Mouse (Mus musculus): ENCODE measurements around the gene Stra6.

The Stra6 gene

DNA sequence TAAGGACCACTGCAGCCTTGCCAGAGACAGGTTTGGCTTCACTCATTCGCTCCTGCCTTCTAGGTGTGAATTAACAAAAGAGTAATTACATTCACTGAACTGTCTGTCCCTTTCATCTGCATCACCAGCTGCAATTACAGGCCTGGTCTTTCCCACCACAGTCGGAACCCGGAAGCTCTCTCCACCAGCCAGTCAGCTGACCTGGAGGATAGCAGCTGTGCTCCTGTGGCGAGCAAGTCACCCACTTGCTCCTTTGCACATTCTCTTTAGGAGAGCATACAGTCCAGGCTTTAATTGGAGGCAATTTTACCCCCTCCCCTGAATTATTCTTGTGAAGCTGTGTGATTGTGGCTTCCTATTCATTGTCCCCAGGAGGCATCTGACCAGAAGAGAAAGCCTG lies 17.9 kb upstream of the Stra6 start:
- in situ Hi-C loops (cut with MboI; ENCODE audit: low pct_unique_long_range_greater_than_20kb in 1 of 2, low sequenced_read_pairs in 2 of 2, unreplicated experiment in 1 of 2): no loop called here

DNA sequence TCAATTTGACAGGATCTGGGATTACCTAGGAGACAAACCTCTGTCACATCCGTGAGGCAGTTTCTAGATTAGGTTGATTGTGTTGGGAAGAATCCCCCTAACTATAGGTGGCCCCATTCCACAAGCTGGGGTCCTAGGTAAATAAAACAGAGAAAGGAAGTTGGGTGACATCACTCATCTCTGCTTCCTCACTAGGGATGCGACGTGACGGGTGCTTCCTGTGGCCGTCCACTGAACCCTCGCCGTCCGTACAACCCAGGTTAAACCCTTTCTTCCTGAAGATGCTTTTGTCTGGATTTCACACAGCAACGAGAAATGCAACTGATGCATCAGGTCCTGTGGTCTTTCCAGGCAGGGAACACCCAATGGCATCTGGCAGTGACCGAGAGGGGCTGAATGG lies 16.5 kb upstream of the Stra6 start:
- in situ Hi-C loops (cut with MboI; ENCODE audit: low pct_unique_long_range_greater_than_20kb in 1 of 2, low sequenced_read_pairs in 2 of 2, unreplicated experiment in 1 of 2): no loop called here

DNA sequence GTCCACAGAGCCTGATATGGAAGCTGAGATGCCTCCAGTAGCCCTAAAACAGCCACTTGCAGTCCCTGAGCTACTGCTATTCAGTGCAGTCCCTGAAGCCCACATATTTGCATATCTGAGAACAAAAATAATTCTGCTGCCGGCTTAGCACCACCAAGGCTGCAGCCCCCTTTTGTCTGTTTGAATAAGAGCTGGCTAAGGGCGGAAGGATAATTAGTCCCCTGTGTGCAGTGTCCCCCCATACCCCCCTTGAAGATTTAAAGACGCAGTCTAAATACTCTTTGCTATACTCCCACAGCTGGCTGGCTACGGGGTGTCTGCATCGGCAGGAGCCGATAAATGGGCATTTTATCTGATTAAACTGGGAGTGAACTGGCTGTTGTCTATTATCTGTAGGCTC lies 15.0 kb upstream of the Stra6 start:
- in situ Hi-C loops (cut with MboI; ENCODE audit: low pct_unique_long_range_greater_than_20kb in 1 of 2, low sequenced_read_pairs in 2 of 2, unreplicated experiment in 1 of 2): no loop called here

DNA sequence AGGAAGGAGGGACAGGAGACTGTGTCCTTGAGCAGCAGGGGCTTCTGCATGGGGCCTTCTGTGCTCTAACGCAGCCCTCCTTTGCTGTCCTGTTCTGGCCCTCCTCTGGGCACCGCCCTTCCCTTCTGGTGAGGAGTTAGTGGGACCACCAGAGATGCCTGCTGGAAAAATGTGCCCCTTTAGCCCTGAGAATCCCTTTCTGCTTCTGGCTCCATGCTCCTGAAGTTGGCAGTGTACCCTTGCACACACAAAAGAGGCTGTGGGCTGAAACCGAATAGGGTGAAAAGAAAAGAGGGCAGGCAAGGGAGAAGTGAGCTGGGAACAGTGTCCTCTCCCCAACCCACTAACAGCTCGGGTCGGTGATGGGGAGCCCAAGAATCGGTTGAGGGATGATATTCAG lies 14.4 kb upstream of the Stra6 start:
- in situ Hi-C loops (cut with MboI; ENCODE audit: low pct_unique_long_range_greater_than_20kb in 1 of 2, low sequenced_read_pairs in 2 of 2, unreplicated experiment in 1 of 2): no loop called here

DNA sequence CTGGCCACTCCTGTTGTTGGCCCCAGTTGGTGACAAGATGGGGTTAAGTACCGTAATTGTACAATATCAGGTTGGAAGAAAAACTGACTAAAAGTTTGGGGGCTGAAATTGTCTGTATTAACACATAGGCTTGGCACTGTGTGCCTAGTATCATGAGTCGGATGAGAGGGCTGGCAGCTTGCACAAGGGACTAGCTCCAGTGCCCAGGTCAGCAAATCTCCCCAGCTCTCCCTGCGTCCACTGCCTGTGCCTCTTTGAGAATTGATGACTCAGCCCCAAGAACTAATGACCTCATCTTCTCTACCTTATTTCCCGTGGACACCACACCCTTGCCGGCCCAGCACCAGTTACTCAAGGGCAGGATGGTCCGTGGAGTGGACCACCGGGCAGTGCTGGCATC lies 13.7 kb upstream of the Stra6 start:
- in situ Hi-C loops (cut with MboI; ENCODE audit: low pct_unique_long_range_greater_than_20kb in 1 of 2, low sequenced_read_pairs in 2 of 2, unreplicated experiment in 1 of 2): loop anchor here in 1 of 2 experiments (5.0 kb wide), 1 partner anchor 152 kb away; the partner anchor contains the start of genes Islr and Islr2

DNA sequence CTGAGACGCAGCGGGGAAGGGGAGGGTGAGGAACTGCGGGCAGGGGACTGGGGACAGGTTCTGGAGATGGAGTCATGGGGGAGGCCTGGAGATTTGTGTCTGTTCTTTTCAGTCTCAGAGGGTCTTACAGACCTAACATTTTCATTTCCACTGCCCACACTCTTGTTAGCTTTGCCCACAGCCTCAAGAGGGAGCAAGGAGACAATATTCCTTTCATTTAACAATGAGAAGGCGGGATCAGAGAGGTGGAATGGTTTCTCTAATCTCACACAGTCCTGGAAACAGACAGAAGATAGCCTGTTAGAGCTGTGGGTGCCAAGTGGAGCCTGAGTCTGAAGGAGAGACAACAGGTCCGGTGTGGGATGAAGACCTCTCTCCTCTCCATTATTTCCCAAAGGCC lies 11.7 kb upstream of the Stra6 start:
- in situ Hi-C loops (cut with MboI; ENCODE audit: low pct_unique_long_range_greater_than_20kb in 1 of 2, low sequenced_read_pairs in 2 of 2, unreplicated experiment in 1 of 2): loop anchor here in 1 of 2 experiments (5.0 kb wide), 1 partner anchor 150 kb away; the partner anchor contains the start of genes Islr and Islr2

DNA sequence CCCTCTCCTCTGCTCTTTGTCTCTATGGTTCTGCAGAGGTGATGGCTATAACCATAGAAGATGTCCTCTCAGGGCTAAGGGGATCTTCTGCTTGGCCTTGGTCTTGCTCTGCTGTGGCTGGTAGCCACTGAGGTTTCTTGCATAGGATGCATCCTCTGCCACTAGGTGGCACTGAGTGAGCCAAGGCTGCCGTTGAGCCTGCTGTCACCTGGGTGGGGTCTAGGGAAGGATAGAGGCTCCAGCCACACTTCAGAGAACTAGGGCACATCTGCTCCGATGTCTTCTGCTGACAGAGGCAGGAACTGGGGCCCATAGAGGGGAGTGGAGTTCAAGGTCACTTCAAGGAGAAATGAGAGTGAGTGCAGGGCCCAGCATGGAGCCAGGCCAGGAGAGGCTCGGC lies 10.5 kb upstream of the Stra6 start:
- in situ Hi-C loops (cut with MboI; ENCODE audit: low pct_unique_long_range_greater_than_20kb in 1 of 2, low sequenced_read_pairs in 2 of 2, unreplicated experiment in 1 of 2): loop anchor here in 1 of 2 experiments (5.0 kb wide), 1 partner anchor 149 kb away; the partner anchor contains the start of genes Islr and Islr2

DNA sequence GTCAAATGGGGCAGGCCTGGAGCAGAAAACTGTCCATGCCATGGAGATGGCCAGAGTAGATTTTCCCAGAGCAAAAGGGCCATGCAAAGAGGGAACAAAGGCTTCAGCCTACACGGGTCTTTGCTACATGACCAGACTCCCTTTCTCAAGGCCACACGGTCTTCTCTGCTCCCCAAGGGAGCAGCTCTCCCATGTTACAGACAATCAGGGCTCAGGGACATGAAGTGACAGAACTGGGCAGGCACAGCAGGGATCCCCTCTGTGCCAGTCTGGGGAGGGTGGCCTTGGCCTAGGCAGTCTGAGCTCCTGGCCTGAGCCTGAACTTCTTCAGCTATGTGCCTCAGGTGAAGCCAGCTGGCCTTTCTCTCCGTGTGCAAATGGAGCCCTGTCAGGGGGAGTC lies 10.0 kb upstream of the Stra6 start:
- in situ Hi-C loops (cut with MboI; ENCODE audit: low pct_unique_long_range_greater_than_20kb in 1 of 2, low sequenced_read_pairs in 2 of 2, unreplicated experiment in 1 of 2): loop anchor here in 1 of 2 experiments (5.0 kb wide), 1 partner anchor 149 kb away; the partner anchor contains the start of genes Islr and Islr2

DNA sequence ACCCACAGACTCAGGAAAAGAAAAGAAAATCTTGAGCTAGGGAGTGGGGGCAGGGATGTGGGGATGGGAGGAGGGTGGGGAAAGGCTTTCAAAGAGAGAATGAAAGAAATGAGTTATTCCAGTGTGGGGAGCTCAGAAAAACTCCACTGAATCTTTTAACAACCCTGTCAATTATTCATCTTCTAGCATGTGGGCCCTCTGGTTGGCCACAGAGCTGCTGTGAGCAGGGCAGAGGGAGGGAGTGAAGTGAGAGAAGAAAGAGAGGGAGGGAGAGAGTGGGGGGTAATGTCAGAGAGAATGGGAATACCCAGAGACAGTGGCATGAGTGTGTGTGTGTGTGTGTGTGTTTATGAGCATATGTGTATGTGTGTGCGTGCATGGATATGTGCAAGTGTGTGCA lies 9.6 kb upstream of the Stra6 start:
- in situ Hi-C loops (cut with MboI; ENCODE audit: low pct_unique_long_range_greater_than_20kb in 1 of 2, low sequenced_read_pairs in 2 of 2, unreplicated experiment in 1 of 2): loop anchor here in 1 of 2 experiments (5.0 kb wide), 1 partner anchor 148 kb away; the partner anchor contains the start of genes Islr and Islr2

DNA sequence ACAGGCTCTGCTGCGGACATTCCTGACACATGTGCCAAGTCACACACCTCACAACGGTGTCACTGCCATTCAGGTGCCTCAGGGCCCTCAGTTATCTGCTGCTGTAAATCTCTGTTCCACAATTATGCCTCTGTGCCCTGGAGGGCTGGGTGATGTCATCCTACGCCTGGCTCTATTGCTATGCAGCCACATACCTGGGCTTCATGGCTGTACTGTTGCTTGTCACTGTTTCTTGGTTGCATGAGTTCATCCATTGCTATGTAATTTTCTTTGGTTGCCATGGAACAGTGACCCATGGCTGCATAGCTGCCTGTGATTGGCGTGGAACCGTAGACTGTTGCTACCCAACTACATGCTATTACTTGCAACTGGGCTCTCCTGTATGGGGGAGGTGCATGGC lies 7.9 kb upstream of the Stra6 start:
- in situ Hi-C loops (cut with MboI; ENCODE audit: low pct_unique_long_range_greater_than_20kb in 1 of 2, low sequenced_read_pairs in 2 of 2, unreplicated experiment in 1 of 2): no loop called here

DNA sequence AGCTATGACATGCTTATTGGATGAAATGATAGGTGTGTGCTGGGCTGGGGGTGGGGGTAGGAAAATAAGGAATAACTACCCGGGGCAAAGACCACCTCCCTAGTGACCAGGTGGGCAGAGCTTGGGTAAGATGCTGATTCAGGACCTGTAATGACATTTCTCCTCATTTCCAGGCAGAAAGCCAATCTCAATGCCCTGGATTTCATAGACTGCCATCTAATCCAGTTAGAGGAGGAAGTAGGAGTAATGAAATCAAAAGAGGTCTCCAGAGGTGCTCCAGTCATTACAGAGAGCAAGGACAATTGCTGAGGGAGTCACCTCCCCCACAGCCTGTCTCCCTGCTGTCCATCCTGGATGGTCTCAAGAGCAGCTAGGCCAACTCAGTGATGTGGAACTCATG lies 3.7 kb upstream of the Stra6 start:
- in situ Hi-C loops (cut with MboI; ENCODE audit: low pct_unique_long_range_greater_than_20kb in 1 of 2, low sequenced_read_pairs in 2 of 2, unreplicated experiment in 1 of 2): no loop called here

DNA sequence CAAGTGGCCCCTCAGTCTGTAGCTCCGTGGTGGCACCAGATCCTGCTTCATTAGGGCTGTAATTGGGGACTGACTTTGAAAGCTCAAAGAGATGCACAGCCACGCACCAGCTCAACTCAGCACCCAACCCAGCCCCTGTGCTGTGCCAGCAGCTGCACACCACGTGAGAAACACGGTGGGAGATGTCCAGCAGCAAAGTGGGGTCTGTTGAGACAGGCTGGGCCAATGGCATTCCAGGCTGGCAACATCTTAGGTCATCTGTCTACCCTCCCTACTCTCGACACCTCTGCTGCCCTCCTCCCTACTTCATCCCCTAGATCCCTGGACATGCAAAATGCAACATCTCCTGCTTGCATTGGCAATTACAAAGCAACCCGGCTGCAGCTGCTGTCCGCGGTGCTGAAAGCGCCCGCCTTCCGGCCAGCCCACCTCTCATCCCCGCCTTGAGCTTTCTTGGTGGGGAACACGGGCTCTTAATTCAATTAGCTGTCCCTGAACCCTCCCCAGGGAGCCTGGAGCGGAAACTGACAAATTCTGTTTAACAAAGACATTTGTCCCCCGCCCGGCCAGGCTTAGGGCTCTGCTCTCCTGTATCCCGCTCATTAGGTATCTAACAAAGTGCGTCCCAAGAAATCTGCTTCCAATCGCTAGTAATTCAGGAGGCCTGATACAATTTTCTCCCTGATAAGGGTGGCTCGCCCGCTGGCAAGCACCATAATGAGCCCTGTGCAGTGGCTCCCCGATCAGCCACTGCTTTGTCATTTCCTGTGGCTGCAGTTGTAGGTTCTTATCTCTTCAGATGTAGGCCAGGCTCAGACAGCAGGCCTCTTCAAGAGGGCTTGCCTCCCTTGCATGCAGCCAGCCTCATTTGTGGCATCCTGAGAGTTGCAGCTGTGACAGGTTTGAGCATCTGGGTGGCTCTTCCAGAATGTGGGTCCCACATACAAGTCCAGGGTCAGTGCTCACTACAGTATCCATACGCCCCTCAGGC lies 2.6 kb upstream of the Stra6 start:
- in situ Hi-C loops (cut with MboI; ENCODE audit: low pct_unique_long_range_greater_than_20kb in 1 of 2, low sequenced_read_pairs in 2 of 2, unreplicated experiment in 1 of 2): no loop called here

DNA sequence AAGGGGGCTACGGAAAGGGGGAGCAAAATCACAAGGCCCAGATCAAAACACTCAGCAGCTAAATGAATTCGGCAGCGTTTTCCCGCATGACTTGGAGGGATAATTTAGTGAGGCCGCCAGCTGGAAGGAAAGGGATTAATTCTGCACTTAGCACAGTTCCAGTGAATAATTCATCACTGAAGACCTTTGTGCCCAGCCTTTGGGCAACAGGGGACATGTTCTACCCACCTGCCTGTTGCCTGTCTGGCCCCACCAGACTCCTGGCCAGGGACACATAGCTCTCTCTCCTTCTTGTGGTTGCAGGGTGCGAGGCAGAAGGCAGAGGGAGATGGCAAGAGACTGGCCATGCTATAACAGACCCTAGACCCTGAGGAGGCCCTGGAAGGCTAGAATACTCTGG lies 1.9 kb downstream of the Stra6 start:
- in situ Hi-C loops (cut with MboI; ENCODE audit: low pct_unique_long_range_greater_than_20kb in 1 of 2, low sequenced_read_pairs in 2 of 2, unreplicated experiment in 1 of 2): no loop called here

DNA sequence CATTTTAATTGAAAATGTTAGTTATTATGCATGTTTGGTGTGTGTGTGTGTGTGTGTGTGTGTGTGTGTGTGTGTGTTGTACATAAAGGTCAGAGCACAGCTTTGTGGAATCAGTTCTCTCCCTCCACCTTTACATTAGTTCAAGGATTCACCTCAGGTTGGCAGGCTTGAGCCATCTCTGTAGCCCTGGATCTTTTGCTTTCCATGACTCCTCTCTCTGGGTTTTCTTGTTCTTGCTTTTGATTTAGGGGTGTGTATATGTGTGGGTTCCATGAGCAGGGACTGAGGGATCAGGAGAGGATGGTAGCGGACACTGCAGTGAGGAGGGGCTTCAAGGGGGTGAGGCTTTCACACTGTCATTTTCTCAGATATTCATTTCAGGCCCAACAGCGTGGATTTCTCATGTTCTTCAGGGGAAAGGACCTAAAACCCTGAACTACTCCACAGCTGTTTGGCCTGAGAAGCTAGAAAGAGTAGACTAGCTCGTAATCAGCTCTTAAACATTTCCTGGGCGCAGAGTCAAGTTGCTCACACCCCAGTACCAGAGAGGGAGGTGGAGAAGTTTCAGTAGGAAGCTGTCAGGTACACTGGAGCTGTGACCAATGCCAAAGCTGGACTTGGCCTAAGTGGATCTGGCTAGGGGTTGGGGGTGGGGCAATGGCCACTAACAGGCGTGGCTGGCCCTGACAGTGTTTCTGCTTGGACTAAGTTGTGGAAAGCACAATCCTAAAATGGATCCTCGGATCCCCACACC lies 2.6 kb downstream of the Stra6 start:
- in situ Hi-C loops (cut with MboI; ENCODE audit: low pct_unique_long_range_greater_than_20kb in 1 of 2, low sequenced_read_pairs in 2 of 2, unreplicated experiment in 1 of 2): no loop called here

DNA sequence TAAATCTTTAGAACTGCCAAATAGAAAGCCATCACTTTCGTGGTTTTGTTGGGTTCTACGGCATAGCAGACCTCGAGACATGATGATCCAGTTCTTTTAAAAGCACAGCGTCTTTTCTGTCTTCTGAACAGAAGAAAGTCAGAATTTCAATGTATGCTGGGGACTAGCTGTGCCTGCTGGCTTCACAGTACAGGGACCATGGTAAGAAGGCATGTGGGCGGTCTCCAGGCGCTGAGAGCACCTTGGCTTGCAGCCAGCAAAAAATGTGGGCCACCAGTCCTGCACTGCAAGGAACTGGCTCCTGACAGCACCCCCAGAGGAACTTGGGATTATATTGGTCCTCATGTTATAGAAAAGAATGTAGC lies 3.1 kb downstream of the Stra6 start:
- in situ Hi-C loops (cut with MboI; ENCODE audit: low pct_unique_long_range_greater_than_20kb in 1 of 2, low sequenced_read_pairs in 2 of 2, unreplicated experiment in 1 of 2): no loop called here

DNA sequence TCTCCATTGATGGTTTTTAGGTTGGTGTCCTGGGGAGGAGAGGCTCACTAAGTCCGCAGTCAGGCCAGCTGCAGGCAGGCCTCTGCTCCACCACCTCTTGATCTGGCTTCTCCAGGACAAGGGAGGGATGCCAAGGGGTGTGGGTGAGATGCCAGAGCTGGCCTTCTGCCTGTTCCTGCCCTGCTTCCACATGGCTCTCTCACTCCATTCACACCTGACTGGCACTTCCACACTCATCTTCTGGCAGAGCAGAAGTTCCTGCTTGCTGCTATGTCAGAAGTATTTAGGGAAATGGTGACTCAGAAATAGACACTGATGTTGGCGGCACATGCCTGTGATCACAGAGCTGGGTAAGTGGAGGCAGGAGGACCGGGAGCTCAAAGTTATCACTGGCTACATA lies 4.0 kb downstream of the Stra6 start:
- in situ Hi-C loops (cut with MboI; ENCODE audit: low pct_unique_long_range_greater_than_20kb in 1 of 2, low sequenced_read_pairs in 2 of 2, unreplicated experiment in 1 of 2): no loop called here

DNA sequence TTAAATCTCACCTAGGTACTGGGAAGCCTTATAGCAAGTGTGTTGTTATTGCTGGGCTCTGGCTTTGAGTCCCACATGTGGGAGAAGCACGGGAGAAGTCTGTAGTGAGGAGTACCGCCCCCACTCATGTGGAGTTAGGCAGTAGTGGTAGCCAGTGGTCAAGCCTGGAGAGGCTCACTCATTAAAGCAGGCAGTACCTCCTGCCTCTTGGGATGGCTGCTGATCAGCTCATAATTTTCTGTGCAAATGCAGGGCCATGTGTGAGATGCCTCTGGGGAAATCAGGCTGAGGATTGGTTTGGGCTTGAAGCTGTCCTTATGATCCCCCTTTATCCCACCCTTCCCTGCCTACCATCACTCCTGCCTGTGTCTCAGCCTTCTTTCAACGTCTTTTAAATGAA lies 11.0 kb downstream of the Stra6 start:
- in situ Hi-C loops (cut with MboI; ENCODE audit: low pct_unique_long_range_greater_than_20kb in 1 of 2, low sequenced_read_pairs in 2 of 2, unreplicated experiment in 1 of 2): no loop called here

DNA sequence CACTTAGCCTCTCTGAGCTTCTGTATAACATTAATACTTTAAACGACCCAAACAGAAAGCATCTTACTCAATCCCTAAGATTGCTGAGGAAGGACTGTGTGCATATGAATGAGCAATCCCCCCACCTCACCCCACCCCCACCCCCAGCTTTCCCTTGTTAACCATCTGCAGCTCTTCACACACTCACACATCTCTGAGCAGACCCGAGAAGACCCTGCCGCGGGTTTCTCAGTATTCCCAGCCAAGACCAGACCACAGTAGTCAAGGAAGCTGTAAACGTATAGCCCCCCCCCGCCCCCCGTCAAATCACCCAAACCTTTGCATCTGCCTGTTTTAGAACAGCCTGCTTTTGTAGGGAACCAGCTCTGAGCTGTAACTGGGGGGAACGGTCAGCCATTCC lies 21.0 kb downstream of the Stra6 start:
- in situ Hi-C loops (cut with MboI; ENCODE audit: low pct_unique_long_range_greater_than_20kb in 1 of 2, low sequenced_read_pairs in 2 of 2, unreplicated experiment in 1 of 2): no loop called here

DNA sequence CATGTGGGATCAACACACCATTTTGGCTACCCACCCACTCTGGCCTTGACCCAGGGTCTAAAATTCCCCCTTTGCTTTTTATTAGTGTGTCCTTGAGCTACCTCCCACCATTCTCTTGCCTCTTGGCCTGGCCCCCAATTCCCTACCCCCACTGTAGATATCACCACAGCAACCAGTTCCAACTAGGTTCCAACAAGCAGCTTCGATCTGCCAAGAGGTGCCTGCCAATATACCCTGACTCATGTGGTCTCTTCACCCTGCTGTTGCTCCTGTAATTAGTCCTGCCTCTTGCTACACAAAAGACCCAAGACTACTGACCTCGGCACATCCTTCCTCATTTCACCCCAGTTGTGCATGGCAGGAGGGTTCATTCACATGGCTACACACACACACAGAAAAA lies 21.5 kb downstream of the Stra6 start:
- in situ Hi-C loops (cut with MboI; ENCODE audit: low pct_unique_long_range_greater_than_20kb in 1 of 2, low sequenced_read_pairs in 2 of 2, unreplicated experiment in 1 of 2): no loop called here
